10 mouse cellular contexts compared by ENCODE assay signal in genomic region chr2:120129252-120129908, GRCm38 (mm10). TPM values are rescaled to one million over a fixed set of nuclear protein-coding genes. Genes with fewer than 3 reads are reported as not detected.
A peak's percentile ranks its signal among the peaks of the same experiment; 100 is the strongest.
DNase-seq lines count a peak whose midpoint lies in the region; ATAC-seq lines count a peak whose summit lies in the region.
"Had no signal": no experiment of that assay in that cellular context is flagged by ENCODE, and none has a peak within 500 bp of the region (broad histone marks: within the 10 kb centered on the region; RNA-seq: fewer than 3 reads in every experiment).

No protein-coding gene starts in this region.

- DNase-seq in heart, adult 8-10 months (ENCODE audit: low spot score) = no peak
- no peak for DNase-seq in lung, adult 18-20 months
- DNase-seq in adrenal gland, postnatal 14 days = no peak
- no peak for DNase-seq in right cerebral cortex, adult 18-20 months
- DNase-seq: lung, adult 2 months; right cerebral cortex, postnatal 25 days had no signal

- H3K27ac ChIP-seq in heart, embryonic 13.5 days (replicated peaks) = peak overlapping the region; percentile 98
- H3K27ac ChIP-seq in lung, embryonic 15.5 days = peak overlapping the region; percentile 79
- peak overlapping the region; percentile 92 for H3K27ac ChIP-seq in heart, embryonic 15.5 days
- H3K27ac ChIP-seq in stomach, embryonic 14.5 days (ENCODE audit: low read length) = peak overlapping the region; percentile 53; the same call in 1 of the 2 replicates

- H3K9me3 ChIP-seq in heart, embryonic 13.5 days = no peaks in the 10 kb centered on the region
- no peaks in the 10 kb centered on the region for H3K9me3 ChIP-seq in lung, embryonic 15.5 days
- no peaks in the 10 kb centered on the region for H3K9me3 ChIP-seq in heart, embryonic 15.5 days (replicated peaks)
- no peaks in the 10 kb centered on the region for H3K9me3 ChIP-seq in stomach, embryonic 14.5 days (ENCODE audit: control insufficient read depth, low read depth, low read length)

- ATAC-seq in heart, embryonic 13.5 days (ENCODE audit: extremely low read depth, insufficient number of reproducible peaks, low FRiP score, low TSS enrichment) = no peak
- no peak for ATAC-seq in lung, embryonic 15.5 days (ENCODE audit: borderline replicate concordance, extremely low read depth, low FRiP score, low TSS enrichment)
- ATAC-seq in heart, embryonic 15.5 days (replicated peaks; ENCODE audit: insufficient number of reproducible peaks, insufficient read depth, low FRiP score, low read depth) = 0 out of 2 replicates have a peak, but pooled peaks have one; percentile 25
- no peak for ATAC-seq in stomach, embryonic 14.5 days (ENCODE audit: insufficient number of reproducible peaks, insufficient read depth, low FRiP score, low read depth)

- peak overlapping the region; percentile 22 for H3K4me2 ChIP-seq in heart, embryonic 13.5 days
- no peak overlapping the region for H3K4me2 ChIP-seq in lung, embryonic 15.5 days
- H3K4me2 ChIP-seq in heart, embryonic 15.5 days = peak overlapping the region; percentile 27; the same call in 1 of the 2 replicates
- H3K4me2 ChIP-seq in stomach, embryonic 14.5 days (replicated peaks; ENCODE audit: low read depth, low read length) = no peak overlapping the region

- H3K9ac ChIP-seq in heart, embryonic 13.5 days = peak overlapping the region; percentile 53
- no peak overlapping the region for H3K9ac ChIP-seq in lung, embryonic 15.5 days
- 0 out of 2 replicates have a peak overlapping the region, but pooled peaks have one; percentile 14 for H3K9ac ChIP-seq in heart, embryonic 15.5 days
- H3K9ac ChIP-seq in stomach, embryonic 14.5 days (replicated peaks; ENCODE audit: low read depth, low read length) = no peak overlapping the region

- peaks cover 24% of the 10 kb centered on the region for H3K36me3 ChIP-seq in heart, embryonic 13.5 days
- no peaks in the 10 kb centered on the region for H3K36me3 ChIP-seq in lung, embryonic 15.5 days
- H3K36me3 ChIP-seq in heart, embryonic 15.5 days = 0 out of 2 replicates have a peak, but pooled peaks cover 6% of the 10 kb centered on the region
- no peaks in the 10 kb centered on the region for H3K36me3 ChIP-seq in stomach, embryonic 14.5 days (ENCODE audit: control insufficient read depth, insufficient read depth, low read length)

- WGBS in heart, embryonic 13.5 days = 13% methylated on average over 8 of the region's 8 CpGs
- 37% methylated on average over 8 of the region's 8 CpGs for WGBS in lung, embryonic 15.5 days
- WGBS in heart, embryonic 15.5 days = 21% methylated on average over 8 of the region's 8 CpGs
- 45% methylated on average over 8 of the region's 8 CpGs for WGBS in stomach, embryonic 14.5 days

- H3K27me3 ChIP-seq in heart, embryonic 13.5 days (replicated peaks) = no peaks in the 10 kb centered on the region
- H3K27me3 ChIP-seq in lung, embryonic 15.5 days = no peaks in the 10 kb centered on the region
- no peaks in the 10 kb centered on the region for H3K27me3 ChIP-seq in heart, embryonic 15.5 days
- no peaks in the 10 kb centered on the region for H3K27me3 ChIP-seq in stomach, embryonic 14.5 days (ENCODE audit: control insufficient read depth, insufficient read depth, low read length)

- H3K4me3 ChIP-seq in heart, embryonic 13.5 days = no peak overlapping the region
- no peak overlapping the region for H3K4me3 ChIP-seq in lung, embryonic 15.5 days
- no peak overlapping the region for H3K4me3 ChIP-seq in heart, embryonic 15.5 days
- H3K4me3 ChIP-seq in stomach, embryonic 14.5 days (ENCODE audit: low read depth, low read length) = no peak overlapping the region

- H3K4me1 ChIP-seq in heart, embryonic 13.5 days = peaks cover 93% of the 10 kb centered on the region
- H3K4me1 ChIP-seq in lung, embryonic 15.5 days = peaks cover 39% of the 10 kb centered on the region
- H3K4me1 ChIP-seq in heart, embryonic 15.5 days (replicated peaks) = peaks cover 80% of the 10 kb centered on the region
- peaks cover 19% of the 10 kb centered on the region; the same call in 1 of the 2 replicates for H3K4me1 ChIP-seq in stomach, embryonic 14.5 days (ENCODE audit: control insufficient read depth, insufficient read depth, low read length)

RNA-seq across cellular contexts. Expression of gene Ehd4, which starts 25.0 kb away (rescaled TPM):
- polyA plus RNA-seq in heart, embryonic 13.5 days (2015; fragmentation: Nextera tagmentation; extraction: Ambion mirVana) = 164 and 183 TPM in 2 replicates
- 100 to 1,000 TPM; 312 to 410 (median 362) TPM for total RNA-seq in heart, adult 8-10 months (2022)
- 89.4 and 96.5 TPM in 2 replicates for polyA plus RNA-seq in lung, embryonic 15.5 days (2015; fragmentation: Nextera tagmentation; extraction: Ambion mirVana)
- 164 and 188 TPM in 2 replicates for polyA plus RNA-seq in heart, embryonic 15.5 days (2015; fragmentation: Nextera tagmentation; extraction: Ambion mirVana)
- polyA plus RNA-seq in stomach, embryonic 14.5 days (2014; fragmentation: Nextera tagmentation; extraction: Ambion mirVana) = 32.8 and 34.0 TPM in 2 replicates
- 34.2 and 48.1 TPM in 2 replicates for total RNA-seq in adrenal gland, postnatal 14 days (2021)

Comparison
In these comparisons a context has a peak if more than half of its experiments do, and no peak if none do; other contexts are left out.
1. H3K4me2 ChIP-seq: peak in heart, embryonic 13.5 days (single experiment) and heart, embryonic 15.5 days (single experiment); none in lung, embryonic 15.5 days (single experiment) and stomach, embryonic 14.5 days (single experiment).
2. H3K9ac ChIP-seq: peak in heart, embryonic 13.5 days (single experiment) and heart, embryonic 15.5 days (single experiment); none in lung, embryonic 15.5 days (single experiment) and stomach, embryonic 14.5 days (single experiment).
3. Peak in every context shown above with its lines, with median percentiles within 50 percentile points of each other: H3K27ac ChIP-seq.